12 mouse cellular contexts compared by ENCODE assay signal in genomic region chr13:53755046-53755615, GRCm38 (mm10).
A peak's percentile ranks its signal among the peaks of the same experiment; 100 is the strongest.
DNase-seq lines count a peak whose midpoint lies in the region; ATAC-seq lines count a peak whose summit lies in the region.
"Had no signal": no experiment of that assay in that cellular context is flagged by ENCODE, and none has a peak within 500 bp of the region (broad histone marks: within the 10 kb centered on the region; RNA-seq: fewer than 3 reads in every experiment).

No protein-coding gene starts in this region.

- H3K4me3 ChIP-seq in forebrain, embryonic 15.5 days = no peak overlapping the region
- no peak overlapping the region for H3K4me3 ChIP-seq in forebrain, embryonic 16.5 days (replicated peaks; ENCODE audit: low read length)
- no peak overlapping the region for H3K4me3 ChIP-seq in hindbrain, embryonic 10.5 days
- H3K4me3 ChIP-seq in hindbrain, embryonic 12.5 days = no peak overlapping the region
- H3K4me3 ChIP-seq in limb, embryonic 11.5 days (ENCODE audit: low read depth, low read length) = no peak overlapping the region
- H3K4me3 ChIP-seq: liver, embryonic 12.5 days had no signal

- no peak overlapping the region for H3K4me2 ChIP-seq in forebrain, embryonic 15.5 days (replicated peaks)
- no peak overlapping the region for H3K4me2 ChIP-seq in forebrain, embryonic 16.5 days (ENCODE audit: low read length)
- H3K4me2 ChIP-seq in hindbrain, embryonic 12.5 days (replicated peaks) = no peak overlapping the region
- H3K4me2 ChIP-seq in limb, embryonic 11.5 days (ENCODE audit: low read depth, severe bottlenecking) = no peak overlapping the region
- H3K4me2 ChIP-seq: liver, embryonic 12.5 days had no signal

- H3K9ac ChIP-seq in forebrain, embryonic 15.5 days (replicated peaks) = no peak overlapping the region
- H3K9ac ChIP-seq in forebrain, embryonic 16.5 days (replicated peaks; ENCODE audit: low read depth, low read length) = no peak overlapping the region
- no peak overlapping the region for H3K9ac ChIP-seq in hindbrain, embryonic 12.5 days
- H3K9ac ChIP-seq in limb, embryonic 11.5 days (ENCODE audit: low read length) = no peak overlapping the region
- H3K9ac ChIP-seq: liver, embryonic 12.5 days had no signal

- no peaks in the 10 kb centered on the region for H3K36me3 ChIP-seq in forebrain, embryonic 15.5 days
- no peaks in the 10 kb centered on the region for H3K36me3 ChIP-seq in forebrain, embryonic 16.5 days (ENCODE audit: control insufficient read depth, insufficient read depth)
- no peaks in the 10 kb centered on the region for H3K36me3 ChIP-seq in hindbrain, embryonic 10.5 days
- no peaks in the 10 kb centered on the region for H3K36me3 ChIP-seq in hindbrain, embryonic 12.5 days
- no peaks in the 10 kb centered on the region for H3K36me3 ChIP-seq in limb, embryonic 11.5 days (ENCODE audit: control insufficient read depth, insufficient read depth, low read length)
- H3K36me3 ChIP-seq: liver, embryonic 12.5 days had no signal

- 53% methylated on average over 11 of the region's 11 CpGs for WGBS in forebrain, embryonic 15.5 days
- 53% methylated on average over 11 of the region's 11 CpGs for WGBS in forebrain, embryonic 16.5 days
- 66% methylated on average over 11 of the region's 11 CpGs for WGBS in hindbrain, embryonic 10.5 days
- WGBS in hindbrain, embryonic 12.5 days = 57% methylated on average over 11 of the region's 11 CpGs
- 11% methylated on average over 11 of the region's 11 CpGs for WGBS in limb, embryonic 11.5 days

- H3K9me3 ChIP-seq in forebrain, embryonic 15.5 days = no peaks in the 10 kb centered on the region
- H3K9me3 ChIP-seq in forebrain, embryonic 16.5 days (ENCODE audit: control insufficient read depth, low read length) = no peaks in the 10 kb centered on the region
- no peaks in the 10 kb centered on the region for H3K9me3 ChIP-seq in hindbrain, embryonic 10.5 days
- H3K9me3 ChIP-seq in hindbrain, embryonic 12.5 days (replicated peaks) = no peaks in the 10 kb centered on the region
- no peaks in the 10 kb centered on the region for H3K9me3 ChIP-seq in limb, embryonic 11.5 days (ENCODE audit: control insufficient read depth, low read length)
- H3K9me3 ChIP-seq: liver, embryonic 12.5 days had no signal

- no peaks in the 10 kb centered on the region for H3K27me3 ChIP-seq in forebrain, embryonic 15.5 days
- no peaks in the 10 kb centered on the region for H3K27me3 ChIP-seq in forebrain, embryonic 16.5 days (replicated peaks; ENCODE audit: control insufficient read depth, insufficient read depth, low read length)
- H3K27me3 ChIP-seq in hindbrain, embryonic 10.5 days (ENCODE audit: insufficient read depth, poor library complexity, severe bottlenecking) = 0 out of 2 replicates have a peak, but pooled peaks cover 9% of the 10 kb centered on the region
- H3K27me3 ChIP-seq in hindbrain, embryonic 12.5 days = no peaks in the 10 kb centered on the region
- H3K27me3 ChIP-seq in limb, embryonic 11.5 days (ENCODE audit: control insufficient read depth, insufficient read depth, low read length) = no peaks in the 10 kb centered on the region
- H3K27me3 ChIP-seq: liver, embryonic 12.5 days had no signal

- peaks cover 20% of the 10 kb centered on the region for H3K4me1 ChIP-seq in forebrain, embryonic 15.5 days
- H3K4me1 ChIP-seq in forebrain, embryonic 16.5 days (replicated peaks; ENCODE audit: control insufficient read depth, insufficient read depth, low read length) = peaks cover 13% of the 10 kb centered on the region; the same call in 1 of the 2 replicates
- peaks cover 32% of the 10 kb centered on the region for H3K4me1 ChIP-seq in hindbrain, embryonic 10.5 days (replicated peaks)
- peaks cover 8% of the 10 kb centered on the region; the same call in 1 of the 2 replicates for H3K4me1 ChIP-seq in hindbrain, embryonic 12.5 days
- peaks cover 10% of the 10 kb centered on the region for H3K4me1 ChIP-seq in limb, embryonic 11.5 days (ENCODE audit: control insufficient read depth, insufficient read depth, low read length)
- H3K4me1 ChIP-seq: liver, embryonic 12.5 days had no signal

- DNase-seq in hindbrain, embryonic 10.5 days (ENCODE audit: low spot score) = peak; percentile 16
- peak; percentile 73 for DNase-seq in limb, embryonic 11.5 days (ENCODE audit: low spot score)
- DNase-seq in cerebellum, postnatal 10 days = no peak
- DNase-seq in kidney, adult 11 months = no peak
- DNase-seq: cerebellum, adult 18-20 months; lung, postnatal 14 days had no signal

- ATAC-seq in forebrain, embryonic 15.5 days (replicated peaks) = no peak
- no peak for ATAC-seq in forebrain, embryonic 16.5 days
- no peak for ATAC-seq in hindbrain, embryonic 12.5 days (ENCODE audit: low FRiP score)
- ATAC-seq in limb, embryonic 11.5 days (ENCODE audit: insufficient number of reproducible peaks, low FRiP score, low TSS enrichment, low read depth) = no peak
- no peak for ATAC-seq in activated CD4-positive, CD25-positive, alpha-beta regulatory T cell, adult 4 months
- ATAC-seq: intestine, postnatal 0 days; liver, embryonic 12.5 days had no signal

- peak overlapping the region; percentile 14; the same call in 1 of the 2 replicates for H3K27ac ChIP-seq in forebrain, embryonic 15.5 days (replicated peaks)
- no peak overlapping the region for H3K27ac ChIP-seq in forebrain, embryonic 16.5 days (ENCODE audit: low read length)
- 0 out of 2 replicates have a peak overlapping the region, but pooled peaks have one; percentile 1 for H3K27ac ChIP-seq in hindbrain, embryonic 10.5 days
- no peak overlapping the region for H3K27ac ChIP-seq in hindbrain, embryonic 12.5 days
- no peak overlapping the region for H3K27ac ChIP-seq in limb, embryonic 11.5 days (replicated peaks; ENCODE audit: low read depth, low read length)
- H3K27ac ChIP-seq: liver, embryonic 12.5 days had no signal

Comparison
In these comparisons a context has a peak if more than half of its experiments do, and no peak if none do; other contexts are left out.
1. H3K27ac ChIP-seq: peak in forebrain, embryonic 15.5 days (single experiment) and hindbrain, embryonic 10.5 days (single experiment); none in forebrain, embryonic 16.5 days (single experiment), hindbrain, embryonic 12.5 days (single experiment) and limb, embryonic 11.5 days (single experiment).
2. DNase-seq: peak in hindbrain, embryonic 10.5 days (single experiment) and limb, embryonic 11.5 days (single experiment); none in cerebellum, postnatal 10 days (0 of 2) and kidney, adult 11 months (single experiment).